Mouse (Mus musculus) small intestine, adult 2 months (tissue): ENCODE results near the gene Gpr183.

ENCODE experiments used
- CTCF ChIP-seq: fragments of 200-500 bp; IDR thresholded peaks from 2 replicates; pipeline ENCODE4 v1.5.1; 2012; ENCODE audit warnings: low read depth, mild to moderate bottlenecking, control low read depth, inconsistent platforms, low read length, moderate library complexity, mixed read lengths; ENCODE audit not compliant: insufficient replicate concordance, insufficient read length; ENCODE audit errors: extremely low read depth
- POLR2A ChIP-seq: fragments of 200-500 bp; IDR thresholded peaks from 2 replicates; pipeline ENCODE4 v1.6.1; 2012; ENCODE audit warnings: low read depth, mild to moderate bottlenecking, control low read depth, inconsistent platforms, low read length, moderate library complexity

DNA sequence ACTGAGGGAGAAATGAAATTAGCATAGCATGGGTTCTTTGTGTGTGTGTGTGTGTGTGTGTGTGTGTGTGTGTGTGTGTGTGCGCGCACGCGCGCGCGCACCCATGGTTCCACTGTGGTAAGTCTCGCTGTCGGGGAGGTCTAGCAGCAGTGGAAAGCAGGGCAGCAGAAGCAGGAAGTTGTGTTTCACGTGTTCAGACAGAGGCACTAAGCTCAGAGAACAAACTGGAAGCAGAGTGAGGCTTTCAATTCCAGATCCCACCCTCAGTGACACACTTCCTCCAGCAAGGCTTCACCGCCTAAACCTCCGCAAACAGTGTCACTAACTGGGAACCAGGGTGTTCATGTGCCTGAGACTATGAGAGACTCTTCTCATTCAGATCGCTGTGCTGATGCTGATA lies 44.5 kb upstream of the Gpr183 start:
- TF ChIP-seq CTCF = no peak
- no peak for TF ChIP-seq POLR2A
